Comparison of ENCODE assay signal across 22 mouse cellular contexts in genomic region chr6:8649295-8649865, GRCm38 (mm10).
A peak's percentile ranks its signal among the peaks of the same experiment; 100 is the strongest.
DNase-seq lines count a peak whose midpoint lies in the region; ATAC-seq and TF ChIP-seq lines count a peak whose summit lies in the region.
"Had no signal": no experiment of that assay in that cellular context is flagged by ENCODE, and none has a peak within 500 bp of the region (broad histone marks: within the 10 kb centered on the region; RNA-seq: fewer than 3 reads in every experiment).

No protein-coding gene starts in this region.

- peak; percentile 81 for ATAC-seq in intestine, postnatal 0 days
- no peak for ATAC-seq in kidney, embryonic 15.5 days (replicated peaks; ENCODE audit: low FRiP score)
- ATAC-seq: forebrain, embryonic 16.5 days had no signal

- WGBS in heart, embryonic 10.5 days, result 61% methylated on average over 4 of the region's 4 CpGs
- 51% methylated on average over 4 of the region's 4 CpGs for WGBS in intestine, postnatal 0 days
- WGBS in kidney, embryonic 15.5 days, result 68% methylated on average over 4 of the region's 4 CpGs

- peaks cover 8% of the 10 kb centered on the region; the same call in 1 of the 2 replicates for H3K4me1 ChIP-seq in heart, embryonic 10.5 days
- H3K4me1 ChIP-seq in intestine, postnatal 0 days (replicated peaks; ENCODE audit: control insufficient read depth, insufficient read depth, low read length), result no peaks in the 10 kb centered on the region
- H3K4me1 ChIP-seq in kidney, embryonic 15.5 days, result peaks cover 34% of the 10 kb centered on the region
- H3K4me1 ChIP-seq: hindbrain, embryonic 15.5 days had no signal

- H3K9ac ChIP-seq in intestine, postnatal 0 days (ENCODE audit: low read depth, low read length), result no peak overlapping the region
- H3K9ac ChIP-seq in kidney, embryonic 15.5 days, result no peak overlapping the region
- H3K9ac ChIP-seq: embryonic facial prominence, embryonic 12.5 days; forebrain, embryonic 12.5 days; heart, embryonic 15.5 days; hindbrain, embryonic 15.5 days had no signal

- no peaks in the 10 kb centered on the region for H3K9me3 ChIP-seq in heart, embryonic 10.5 days
- H3K9me3 ChIP-seq in intestine, postnatal 0 days (ENCODE audit: control insufficient read depth), result no peaks in the 10 kb centered on the region
- no peaks in the 10 kb centered on the region for H3K9me3 ChIP-seq in kidney, embryonic 15.5 days (replicated peaks)
- H3K9me3 ChIP-seq: embryonic facial prominence, embryonic 12.5 days; forebrain, embryonic 12.5 days; heart, embryonic 15.5 days; hindbrain, embryonic 15.5 days had no signal

- no peak overlapping the region for H3K27ac ChIP-seq in heart, embryonic 10.5 days
- H3K27ac ChIP-seq in intestine, postnatal 0 days (ENCODE audit: low read depth, low read length), result no peak overlapping the region
- H3K27ac ChIP-seq in kidney, embryonic 15.5 days, result no peak overlapping the region
- H3K27ac ChIP-seq: embryonic facial prominence, embryonic 12.5 days; forebrain, embryonic 12.5 days; heart, embryonic 15.5 days; hindbrain, embryonic 15.5 days had no signal

- TF ChIP-seq CTCF in intestine, postnatal 0 days (IDR thresholded peaks at IDR 0.05; ENCODE audit: low read depth), result no peak

- no peak overlapping the region for H3K4me3 ChIP-seq in heart, embryonic 10.5 days
- no peak overlapping the region for H3K4me3 ChIP-seq in intestine, postnatal 0 days (ENCODE audit: low read depth, low read length)
- no peak overlapping the region for H3K4me3 ChIP-seq in kidney, embryonic 15.5 days (replicated peaks)
- H3K4me3 ChIP-seq: embryonic facial prominence, embryonic 12.5 days; forebrain, embryonic 12.5 days; heart, embryonic 15.5 days; hindbrain, embryonic 15.5 days had no signal

- peak; percentile 36 for DNase-seq in heart, embryonic 10.5 days (ENCODE audit: low spot score)
- DNase-seq in heart, postnatal 25 days (ENCODE audit: low spot score), result no peak
- DNase-seq in adipocyte (ENCODE audit: low spot score), result peak; percentile 11
- DNase-seq in ovary, postnatal 10 days (ENCODE audit: low spot score), result no peak
- DNase-seq in urinary bladder, postnatal 14 days (ENCODE audit: low spot score), result no peak
- DNase-seq: adrenal gland, adult 8-10 months; cerebellum, adult 11 months; cerebellum, adult 8-10 months; cerebellum, postnatal 14 days; embryo, embryonic 11 days; gastrocnemius, postnatal 36 days; heart, adult 18-20 months; heart, postnatal 14 days; kidney, adult 2 months had no signal

- intact Hi-C loops in heart, postnatal 25 days (cut with DNase I), result no loop called here

- no peak overlapping the region for H3K4me2 ChIP-seq in intestine, postnatal 0 days (replicated peaks; ENCODE audit: low read depth)
- no peak overlapping the region for H3K4me2 ChIP-seq in kidney, embryonic 15.5 days
- H3K4me2 ChIP-seq: embryonic facial prominence, embryonic 12.5 days; forebrain, embryonic 12.5 days; heart, embryonic 11.5 days; heart, embryonic 15.5 days; hindbrain, embryonic 15.5 days had no signal

- H3K27me3 ChIP-seq in heart, embryonic 10.5 days (ENCODE audit: insufficient read depth, poor library complexity, severe bottlenecking), result no peaks in the 10 kb centered on the region; the same call in 1 of the 2 replicates
- no peaks in the 10 kb centered on the region for H3K27me3 ChIP-seq in intestine, postnatal 0 days (replicated peaks; ENCODE audit: control insufficient read depth, insufficient read depth, low read length)
- no peaks in the 10 kb centered on the region for H3K27me3 ChIP-seq in kidney, embryonic 15.5 days
- H3K27me3 ChIP-seq: embryonic facial prominence, embryonic 12.5 days; forebrain, embryonic 12.5 days; heart, embryonic 15.5 days; hindbrain, embryonic 15.5 days had no signal

- peaks cover 8% of the 10 kb centered on the region; the same call in 1 of the 2 replicates for H3K36me3 ChIP-seq in heart, embryonic 10.5 days
- no peaks in the 10 kb centered on the region for H3K36me3 ChIP-seq in intestine, postnatal 0 days (ENCODE audit: control insufficient read depth, insufficient read depth)
- no peaks in the 10 kb centered on the region for H3K36me3 ChIP-seq in kidney, embryonic 15.5 days
- H3K36me3 ChIP-seq: embryonic facial prominence, embryonic 12.5 days; forebrain, embryonic 12.5 days; heart, embryonic 15.5 days had no signal

Comparison
In these comparisons a context has a peak if more than half of its experiments do, and no peak if none do; other contexts are left out.
1. DNase-seq: peak in heart, embryonic 10.5 days (single experiment) and adipocyte (single experiment); none in heart, postnatal 25 days (single experiment), ovary, postnatal 10 days (single experiment) and urinary bladder, postnatal 14 days (single experiment).